Mouse (Mus musculus): Measurements from ENCODE around the gene Mbd5.

Mbd5 gene

GRCm38 (mm10) chr2:48948841-48949584, at the start of gene Mbd5:
Mbd5 (plus strand) TSS chr2:48949508.
- DNase-seq = peak; percentile 99 to 100

GRCm38 (mm10) chr2:48908866-48909265, 40.4 kb upstream of the Mbd5 start:
- peak in 1 of 2 experiments; percentile 5 for DNase-seq

GRCm38 (mm10) chr2:48914185-48914584, 35.1 kb upstream of the Mbd5 start:
- DNase-seq = peak in 1 of 2 experiments; percentile 33

- DNase-seq = no peak
Measured at GRCm38 (mm10) chr2:48915832-48916231, 33.5 kb upstream of the Mbd5 start.

GRCm38 (mm10) chr2:48935058-48935457, 14.2 kb upstream of the Mbd5 start:
- DNase-seq = no peak

- DNase-seq = no peak
Measured at GRCm38 (mm10) chr2:48947761-48948160, 1.5 kb upstream of the Mbd5 start.

- peak; percentile 38 to 48 for DNase-seq
Measured at GRCm38 (mm10) chr2:48949743-48950251, 489 bp downstream of the Mbd5 start.

- no peak for DNase-seq
Measured at GRCm38 (mm10) chr2:48950252-48950315, 776 bp downstream of the Mbd5 start, which contains the start of gene Orc4. Orc4 (minus strand) TSS chr2:48950277.

- peak in 1 of 2 experiments; percentile 4 for DNase-seq
Measured at GRCm38 (mm10) chr2:48950316-48950880, 1.1 kb downstream of the Mbd5 start.

GRCm38 (mm10) chr2:48956591-48956990, 7.3 kb downstream of the Mbd5 start:
- no peak for DNase-seq

- no peak for DNase-seq
Measured at GRCm38 (mm10) chr2:48978920-48979319, 29.6 kb downstream of the Mbd5 start.

GRCm38 (mm10) chr2:48990322-48990721, 41.0 kb downstream of the Mbd5 start:
- DNase-seq = no peak

- no peak for DNase-seq
Measured at GRCm38 (mm10) chr2:49040481-49040880, 91.2 kb downstream of the Mbd5 start.

GRCm38 (mm10) chr2:49050030-49050429, 100.7 kb downstream of the Mbd5 start:
- DNase-seq = no peak

GRCm38 (mm10) chr2:49067886-49068285, 118.6 kb downstream of the Mbd5 start:
- DNase-seq = no peak

- DNase-seq = peak; percentile 8 to 15
Measured at GRCm38 (mm10) chr2:49084966-49085365, 135.7 kb downstream of the Mbd5 start.

GRCm38 (mm10) chr2:49090771-49091170, 141.5 kb downstream of the Mbd5 start:
- DNase-seq = no peak

- DNase-seq = peak; percentile 5 to 6
Measured at GRCm38 (mm10) chr2:49096765-49097164, 147.5 kb downstream of the Mbd5 start.

- DNase-seq = no peak
Measured at GRCm38 (mm10) chr2:49108906-49109305, 159.6 kb downstream of the Mbd5 start.

GRCm38 (mm10) chr2:49119875-49120274, 170.6 kb downstream of the Mbd5 start:
- DNase-seq = no peak

GRCm38 (mm10) chr2:49121603-49122002, 172.3 kb downstream of the Mbd5 start:
- no peak for DNase-seq

GRCm38 (mm10) chr2:49142186-49142585, 192.9 kb downstream of the Mbd5 start:
- DNase-seq = no peak

- DNase-seq = no peak
Measured at GRCm38 (mm10) chr2:49153649-49154048, 204.3 kb downstream of the Mbd5 start.

GRCm38 (mm10) chr2:49160232-49160947, 211.1 kb downstream of the Mbd5 start:
- no peak for DNase-seq

All from kidney, postnatal 36 days (tissue).